Mouse (Mus musculus) MEL (cell line): ENCODE data around the gene Traf1.

Source experiments
- CTCF ChIP-seq, 3 experiments: IDR thresholded peaks in 2 of 3; conservative IDR thresholded peaks in 1 of 3; 2 replicates each; pipeline ENCODE4 v1.5.1; 2011 to 2012; ENCODE audit warnings: low read length in 3 of 3, low read depth in 2 of 3, mild to moderate bottlenecking in 2 of 3, improper control_type of control experiment in 1 of 3, inconsistent platforms in 1 of 3, mixed read lengths in 1 of 3, moderate library complexity in 1 of 3; ENCODE audit not compliant: control insufficient read depth in 1 of 3, insufficient read depth in 1 of 3, poor library complexity in 1 of 3, severe bottlenecking in 1 of 3
- E2F4 ChIP-seq: IDR thresholded peaks from 2 replicates; pipeline ENCODE4 v1.6.1; 2011; ENCODE audit warnings: low read depth, low read length, improper control_type of control experiment, borderline replicate concordance
- MAX ChIP-seq: IDR thresholded peaks from 2 replicates; pipeline ENCODE4 v1.6.1; 2011; ENCODE audit warnings: low read length, improper control_type of control experiment
- NRF1 ChIP-seq: IDR thresholded peaks from 2 replicates; pipeline ENCODE4 v1.6.1; 2014; ENCODE audit warnings: low read depth, mild to moderate bottlenecking, inconsistent platforms, low read length, improper control_type of control experiment, moderate library complexity; ENCODE audit not compliant: poor library complexity, insufficient read depth, severe bottlenecking
- POLR2A ChIP-seq, 2 experiments: IDR thresholded peaks; 2 replicates each; pipeline ENCODE4 v1.6.1; 2011 to 2012; ENCODE audit warnings: low read length in 2 of 2, mild to moderate bottlenecking in 2 of 2, control low read depth in 1 of 2, improper control_type of control experiment in 1 of 2, low read depth in 1 of 2, moderate library complexity in 1 of 2; ENCODE audit not compliant: control insufficient read depth in 1 of 2, insufficient read depth in 1 of 2, poor library complexity in 1 of 2
- ZC3H11A ChIP-seq: IDR thresholded peaks from 2 replicates; pipeline ENCODE4 v1.6.1; 2012; ENCODE audit warnings: low read depth, mild to moderate bottlenecking, inconsistent platforms, low read length, improper control_type of control experiment

GRCm38 (mm10) chr2:34966243-34966934, 4.8 kb upstream of the Traf1 start:
- no peak for TF ChIP-seq CTCF (IDR thresholded peaks at IDR 0.05 in 2 of 3, conservative IDR thresholded peaks at IDR 0.05 in 1 of 3; ENCODE audit: control insufficient read depth in 1 of 3, insufficient read depth in 1 of 3, low read depth in 2 of 3, low read length in 3 of 3, poor library complexity in 1 of 3, severe bottlenecking in 1 of 3)
- TF ChIP-seq POLR2A (IDR thresholded peaks at IDR 0.05; ENCODE audit: control insufficient read depth in 1 of 2, insufficient read depth in 1 of 2, low read depth in 1 of 2, low read length in 2 of 2, poor library complexity in 1 of 2), result no peak
- TF ChIP-seq MAX, result no peak
- TF ChIP-seq E2F4, result no peak
- no peak for TF ChIP-seq NRF1
- no peak for TF ChIP-seq ZC3H11A
